Mouse (Mus musculus): ENCODE data around the gene Kyat3. TPM values are rescaled to one million over a fixed set of nuclear protein-coding genes. Genes with fewer than 3 reads are reported as not detected.

Gene Kyat3
- total and polyA plus RNA-seq, 2 experiments: 58.9 to 369 TPM

DNA sequence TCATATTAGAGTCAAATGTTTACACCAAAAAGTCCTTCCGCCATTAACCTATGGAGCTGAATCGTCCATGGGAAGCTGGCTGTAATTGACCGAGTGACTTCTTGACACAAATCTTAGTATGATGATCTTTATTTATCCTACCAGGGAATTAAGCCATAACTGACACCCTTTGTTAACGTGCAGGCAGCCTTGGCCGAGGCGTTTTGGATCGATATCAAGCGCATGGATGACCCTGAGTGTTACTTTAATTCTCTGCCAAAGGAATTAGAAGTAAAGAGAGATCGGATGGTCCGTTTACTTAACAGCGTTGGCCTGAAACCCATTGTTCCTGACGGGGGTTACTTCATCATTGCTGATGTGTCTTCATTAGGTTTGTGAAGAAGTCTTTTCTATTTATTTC, 33.4 kb downstream of the Kyat3 start:
- TF ChIP-seq CTCF (IDR thresholded peaks at IDR 0.05; ENCODE audit: low read depth, low read length) (no peak), POLR2A (IDR thresholded peaks at IDR 0.05; ENCODE audit: extremely low read depth, insufficient read depth, low read length) (no peak)
- Histone ChIP-seq H3K9ac (ENCODE audit: low read depth, low read length) (no peak overlapping the region), H3K4me3 (ENCODE audit: insufficient read depth, low read depth, low read length) (no peak overlapping the region), H3K27ac (replicated peaks; ENCODE audit: insufficient read depth, low read depth, low read length) (no peak overlapping the region), H3K27me3 (ENCODE audit: control insufficient read depth, insufficient read depth, low read length) (no peaks in the 10 kb centered on the region), H3K4me1 (ENCODE audit: control insufficient read depth, insufficient read depth, low read length) (peaks cover 10% of the 10 kb centered on the region), H3K79me2 (ENCODE audit: control insufficient read depth, insufficient read depth, low read length) (no peaks in the 10 kb centered on the region), H3K36me3 (ENCODE audit: control insufficient read depth, insufficient read depth, low read length) (peaks cover 86% of the 10 kb centered on the region)
- WGBS: 31% methylated on average over 12 of the region's 12 CpGs
- DNase-seq (ENCODE audit: extremely low read depth, low read depth, low spot score): peak; percentile 64

DNA sequence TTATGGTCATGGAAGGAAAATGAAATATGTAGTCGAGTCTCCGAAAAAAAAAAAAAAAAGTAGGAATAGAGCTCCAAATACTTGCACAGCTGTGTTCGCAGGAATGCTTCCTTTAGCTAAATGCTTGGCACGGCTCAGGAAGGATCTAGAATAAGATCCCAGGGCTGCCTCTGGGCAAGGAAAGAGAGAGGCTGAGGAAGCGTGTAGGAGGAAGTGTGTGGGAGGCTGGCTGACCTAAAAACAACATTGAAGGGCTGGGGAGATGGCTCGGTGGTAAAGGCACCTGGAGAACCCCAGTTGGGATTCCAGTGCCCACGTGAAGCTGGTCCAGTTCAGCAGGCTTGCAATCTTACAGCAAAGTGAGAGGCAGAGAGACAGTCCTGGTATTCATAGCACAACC, 40.0 kb downstream of the Kyat3 start:
- H3K27me3 ChIP-seq (ENCODE audit: control insufficient read depth, insufficient read depth, low read length): no peaks in the 10 kb centered on the region
- TF ChIP-seq POLR2A (IDR thresholded peaks at IDR 0.05; ENCODE audit: extremely low read depth, insufficient read depth, low read length): no peak
- TF ChIP-seq CTCF (IDR thresholded peaks at IDR 0.05; ENCODE audit: low read depth, low read length): no peak
- WGBS: 65% methylated on average over 7 of the region's 7 CpGs

GRCm38 (mm10) chr3:142743973-142744898, 43.4 kb downstream of the Kyat3 start:
- H3K4me3 ChIP-seq (ENCODE audit: insufficient read depth, low read depth, low read length): no peak overlapping the region
- peak; percentile 86 for DNase-seq (ENCODE audit: extremely low read depth, low read depth, low spot score)
- H3K27ac ChIP-seq (replicated peaks; ENCODE audit: insufficient read depth, low read depth, low read length): peak overlapping the region; percentile 79
- H3K9ac ChIP-seq (ENCODE audit: low read depth, low read length): peak overlapping the region; percentile 24; the same call in 1 of the 2 replicates
- H3K4me1 ChIP-seq (ENCODE audit: control insufficient read depth, insufficient read depth, low read length): peaks cover 35% of the 10 kb centered on the region
- H3K27me3 ChIP-seq (ENCODE audit: control insufficient read depth, insufficient read depth, low read length): no peaks in the 10 kb centered on the region
- TF ChIP-seq POLR2A (IDR thresholded peaks at IDR 0.05; ENCODE audit: extremely low read depth, insufficient read depth, low read length): no peak
- TF ChIP-seq CTCF (IDR thresholded peaks at IDR 0.05; ENCODE audit: low read depth, low read length): peak; percentile 77
- WGBS: 21% methylated on average over 21 of the region's 21 CpGs
- H3K36me3 ChIP-seq (ENCODE audit: control insufficient read depth, insufficient read depth, low read length): peaks cover 16% of the 10 kb centered on the region
- no peaks in the 10 kb centered on the region for H3K79me2 ChIP-seq (ENCODE audit: control insufficient read depth, insufficient read depth, low read length)

More for the DNA sequence above, 40.0 kb downstream of the Kyat3 start:
- peaks cover 25% of the 10 kb centered on the region for H3K4me1 ChIP-seq (ENCODE audit: control insufficient read depth, insufficient read depth, low read length)
- H3K4me3 ChIP-seq (ENCODE audit: insufficient read depth, low read depth, low read length): no peak overlapping the region
- no peak overlapping the region for H3K27ac ChIP-seq (replicated peaks; ENCODE audit: insufficient read depth, low read depth, low read length)
- no peaks in the 10 kb centered on the region for H3K79me2 ChIP-seq (ENCODE audit: control insufficient read depth, insufficient read depth, low read length)
- H3K36me3 ChIP-seq (ENCODE audit: control insufficient read depth, insufficient read depth, low read length): peaks cover 42% of the 10 kb centered on the region
- H3K9ac ChIP-seq (ENCODE audit: low read depth, low read length): no peak overlapping the region
- DNase-seq (ENCODE audit: extremely low read depth, low read depth, low spot score): no peak

GRCm38 (mm10) chr3:142745076-142745475, 44.2 kb downstream of the Kyat3 start:
- Histone ChIP-seq H3K79me2 (ENCODE audit: control insufficient read depth, insufficient read depth, low read length) (no peaks in the 10 kb centered on the region), H3K27me3 (ENCODE audit: control insufficient read depth, insufficient read depth, low read length) (no peaks in the 10 kb centered on the region), H3K36me3 (ENCODE audit: control insufficient read depth, insufficient read depth, low read length) (peaks cover 8% of the 10 kb centered on the region), H3K27ac (replicated peaks; ENCODE audit: insufficient read depth, low read depth, low read length) (peak overlapping the region; percentile 79), H3K9ac (ENCODE audit: low read depth, low read length) (no peak overlapping the region; the same call in 1 of the 2 replicates), H3K4me3 (ENCODE audit: insufficient read depth, low read depth, low read length) (no peak overlapping the region), H3K4me1 (ENCODE audit: control insufficient read depth, insufficient read depth, low read length) (peaks cover 31% of the 10 kb centered on the region)
- TF ChIP-seq CTCF (IDR thresholded peaks at IDR 0.05; ENCODE audit: low read depth, low read length) (no peak), POLR2A (IDR thresholded peaks at IDR 0.05; ENCODE audit: extremely low read depth, insufficient read depth, low read length) (no peak)
- peak; percentile 67 for DNase-seq (ENCODE audit: extremely low read depth, low read depth, low spot score)
- 34% methylated on average over 2 of the region's 2 CpGs for WGBS

- no peaks in the 10 kb centered on the region for H3K27me3 ChIP-seq (ENCODE audit: control insufficient read depth, insufficient read depth, low read length)
- WGBS: 74% methylated on average over 7 of the region's 7 CpGs
- DNase-seq (ENCODE audit: extremely low read depth, low read depth, low spot score): no peak
- H3K4me1 ChIP-seq (ENCODE audit: control insufficient read depth, insufficient read depth, low read length): peaks cover 31% of the 10 kb centered on the region
- peak overlapping the region; percentile 96; the same call in 1 of the 2 replicates for H3K27ac ChIP-seq (replicated peaks; ENCODE audit: insufficient read depth, low read depth, low read length)
- no peak overlapping the region for H3K4me3 ChIP-seq (ENCODE audit: insufficient read depth, low read depth, low read length)
- H3K9ac ChIP-seq (ENCODE audit: low read depth, low read length): no peak overlapping the region
- no peaks in the 10 kb centered on the region for H3K79me2 ChIP-seq (ENCODE audit: control insufficient read depth, insufficient read depth, low read length)
- H3K36me3 ChIP-seq (ENCODE audit: control insufficient read depth, insufficient read depth, low read length): 0 out of 2 replicates have a peak, but pooled peaks cover 2% of the 10 kb centered on the region
- TF ChIP-seq POLR2A (IDR thresholded peaks at IDR 0.05; ENCODE audit: extremely low read depth, insufficient read depth, low read length): no peak
These were observed 46.8 kb downstream of the Kyat3 start for GRCm38 (mm10) chr3:142747673-142748072.

DNA sequence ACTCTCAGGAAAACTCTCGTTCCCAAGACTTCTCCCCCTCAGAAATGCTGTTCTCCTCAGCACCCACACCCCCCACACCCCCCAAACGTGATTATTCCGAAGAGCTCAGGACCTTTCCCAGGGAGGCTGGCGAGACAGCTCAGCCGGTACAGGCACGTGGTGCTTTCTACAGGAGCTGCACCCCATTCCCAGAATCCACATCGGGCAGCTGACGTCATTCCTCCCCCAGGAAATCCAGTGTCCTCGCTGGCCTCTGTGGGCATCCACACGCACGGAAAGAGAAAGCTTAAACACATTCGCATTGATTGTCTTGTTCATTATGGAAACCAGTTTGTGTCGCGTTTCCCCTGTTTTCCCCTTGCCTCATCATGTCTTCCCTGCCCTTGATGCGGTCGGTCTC, 48.3 kb downstream of the Kyat3 start:
- H3K4me1 ChIP-seq (ENCODE audit: control insufficient read depth, insufficient read depth, low read length): peaks cover 30% of the 10 kb centered on the region
- H3K36me3 ChIP-seq (ENCODE audit: control insufficient read depth, insufficient read depth, low read length): no peaks in the 10 kb centered on the region
- TF ChIP-seq POLR2A (IDR thresholded peaks at IDR 0.05; ENCODE audit: extremely low read depth, insufficient read depth, low read length): peak; percentile 47; the same call in 1 of the 2 replicates
- TF ChIP-seq CTCF (IDR thresholded peaks at IDR 0.05; ENCODE audit: low read depth, low read length): no peak
- peak overlapping the region; percentile 10 for H3K4me3 ChIP-seq (ENCODE audit: insufficient read depth, low read depth, low read length)
- H3K27me3 ChIP-seq (ENCODE audit: control insufficient read depth, insufficient read depth, low read length): no peaks in the 10 kb centered on the region
- 18% methylated on average over 16 of the region's 16 CpGs for WGBS
- H3K27ac ChIP-seq (replicated peaks; ENCODE audit: insufficient read depth, low read depth, low read length): peak overlapping the region; percentile 96
- no peaks in the 10 kb centered on the region for H3K79me2 ChIP-seq (ENCODE audit: control insufficient read depth, insufficient read depth, low read length)
- peak; percentile 81 for DNase-seq (ENCODE audit: extremely low read depth, low read depth, low spot score)
- H3K9ac ChIP-seq (ENCODE audit: low read depth, low read length): peak overlapping the region; percentile 74
